Mouse (Mus musculus) spleen, adult 2 months (tissue): ENCODE measurements around the gene Cst13. TPM values are rescaled to one million over a fixed set of nuclear protein-coding genes. Genes with fewer than 3 reads are reported as not detected.

Source experiments
- DNase-seq, 2 experiments: peaks; one replicate each; pipeline versions ENCODE4 v3.0.0 to v3.0.0-alpha.2; 2012 to 2021; ENCODE audit warnings: low spot score in 2 of 2, low read depth in 1 of 2
- H3K27ac ChIP-seq: fragments of 200-500 bp; 2 replicates; pipeline ENCODE4 v1.5.1; 2012; ENCODE audit warnings: low read length, inconsistent platforms; ENCODE audit not compliant: insufficient read depth
- H3K27me3 ChIP-seq: fragments of 200-500 bp; 2 replicates; pipeline ENCODE4 v1.6.1; 2012; ENCODE audit warnings: mild to moderate bottlenecking, moderate library complexity, low read length, inconsistent platforms; ENCODE audit not compliant: control insufficient read depth, insufficient read depth
- H3K36me3 ChIP-seq: fragments of 200-500 bp; 2 replicates; pipeline ENCODE4 v1.6.1; 2012; ENCODE audit warnings: mild to moderate bottlenecking, low read length, inconsistent platforms; ENCODE audit not compliant: control insufficient read depth, insufficient read depth
- H3K4me1 ChIP-seq: fragments of 200-500 bp; 2 replicates; pipeline ENCODE4 v1.6.1; 2011; ENCODE audit warnings: inconsistent platforms; ENCODE audit not compliant: control insufficient read depth, insufficient read depth, insufficient read length
- H3K4me3 ChIP-seq: fragments of 200-500 bp; 2 replicates; pipeline ENCODE4 v1.5.1; 2011; ENCODE audit warnings: mild to moderate bottlenecking, inconsistent platforms; ENCODE audit not compliant: insufficient read depth, insufficient read length; ENCODE audit errors: extremely low read depth
- CTCF ChIP-seq: fragments of 200-500 bp; IDR thresholded peaks from 2 replicates; pipeline ENCODE4 v1.5.1; 2011; ENCODE audit warnings: mild to moderate bottlenecking, inconsistent platforms; ENCODE audit not compliant: insufficient read depth, insufficient read length, insufficient replicate concordance; ENCODE audit errors: extremely low read depth
- POLR2A ChIP-seq: fragments of 200-500 bp; IDR thresholded peaks from 2 replicates; pipeline ENCODE4 v1.6.1; 2011; ENCODE audit warnings: low read depth, low read length, inconsistent platforms
- WGBS: fragments of 180-500 bp; shearing (Covaris S2); methylation state at CpG from one replicate; pipeline ENCODE4 v1.1.7; 2018; 5-methylcytosine and 5-hydroxymethylcytosine counted together
- polyA plus RNA-seq: library from polyadenylated mRNA; depleted of rRNA; stranded (reverse); fragments of >200 nt; gene quantifications from 2 replicates; pipeline ENCODE4 v1.2.3, GENCODE M21; 2012; rRNA removed

Gene Cst13
- polyA plus RNA-seq, 1 experiment, result not detected

GRCm38 (mm10) chr2:148874617-148875334 lies 54.9 kb downstream of the Cst13 start:
- under 1% methylated on average over 34 of the region's 34 CpGs for WGBS
- DNase-seq, result no peak
- no peaks in the 10 kb centered on the region for H3K27me3 ChIP-seq
- peak overlapping the region; percentile 71 for H3K4me3 ChIP-seq
- TF ChIP-seq CTCF (no peak), POLR2A (no peak)
- H3K36me3 ChIP-seq, result peaks cover 5% of the 10 kb centered on the region
- H3K4me1 ChIP-seq, result peaks cover 19% of the 10 kb centered on the region; the same call in 1 of the 2 replicates
- H3K27ac ChIP-seq, result peak overlapping the region; percentile 69

- H3K4me3 ChIP-seq, result peak within 1 kb of the TSS; percentile 71
- H3K4me1 ChIP-seq, result peaks cover 19% of the 10 kb centered on the region; the same call in 1 of the 2 replicates
- TF ChIP-seq CTCF (no peak), POLR2A (peak; percentile 58)
- peak within 1 kb of the TSS; percentile 69 for H3K27ac ChIP-seq
- peaks cover 5% of the 10 kb centered on the region for H3K36me3 ChIP-seq
- under 1% methylated on average over 19 of the region's 19 CpGs for WGBS
- peak; percentile 54 to 88 for DNase-seq
- no peaks in the 10 kb centered on the region for H3K27me3 ChIP-seq
Measured at GRCm38 (mm10) chr2:148875335-148875811, 55.5 kb downstream of the Cst13 start, which contains the start of gene Cst3. Gene Cst3, minus strand, starts transcription at chr2:148875692.

- Histone ChIP-seq H3K27ac (peak overlapping the region; percentile 80), H3K4me3 (no peak overlapping the region), H3K4me1 (peaks cover 19% of the 10 kb centered on the region; the same call in 1 of the 2 replicates), H3K36me3 (no peaks in the 10 kb centered on the region), H3K27me3 (no peaks in the 10 kb centered on the region)
- 23% methylated on average over 3 of the region's 3 CpGs for WGBS
- TF ChIP-seq POLR2A (no peak), CTCF (no peak)
- peak in 1 of 2 experiments; percentile 38 for DNase-seq
Measured at GRCm38 (mm10) chr2:148877016-148877770, 57.3 kb downstream of the Cst13 start.

GRCm38 (mm10) chr2:148878641-148879130 lies 58.8 kb downstream of the Cst13 start:
- WGBS, result 41% methylated on average over 2 of the region's 2 CpGs
- Histone ChIP-seq H3K36me3 (no peaks in the 10 kb centered on the region), H3K27ac (no peak overlapping the region), H3K27me3 (no peaks in the 10 kb centered on the region), H3K4me1 (peaks cover 15% of the 10 kb centered on the region; the same call in 1 of the 2 replicates), H3K4me3 (no peak overlapping the region)
- TF ChIP-seq CTCF, result no peak
- TF ChIP-seq POLR2A, result no peak
- no peak for DNase-seq

- TF ChIP-seq POLR2A, result no peak
- no peak for TF ChIP-seq CTCF
- H3K27ac ChIP-seq, result no peak overlapping the region
- no peaks in the 10 kb centered on the region for H3K36me3 ChIP-seq
- WGBS, result 89% methylated on average over 1 of the region's 1 CpGs
- H3K27me3 ChIP-seq, result no peaks in the 10 kb centered on the region
- no peak overlapping the region for H3K4me3 ChIP-seq
- no peak for DNase-seq
- H3K4me1 ChIP-seq, result peaks cover 11% of the 10 kb centered on the region; the same call in 1 of the 2 replicates
Measured at GRCm38 (mm10) chr2:148879199-148879598, 59.3 kb downstream of the Cst13 start.

Other genes with a start within 250 kb of the Cst13 start
- gene Nxt1, start 147.5 kb upstream of the Cst13 start, polyA plus RNA-seq, result 16.4 and 17.7 TPM in 2 replicates
- 2.6 and 2.9 TPM in 2 replicates for gene Gzf1, start 139.1 kb upstream of the Cst13 start, polyA plus RNA-seq
- gene Napb, start 87.6 kb upstream of the Cst13 start, polyA plus RNA-seq, result 0.13 and 0.15 TPM in 2 replicates
- gene Cstl1, start 69.7 kb upstream of the Cst13 start, polyA plus RNA-seq, result not detected in 2 replicates
- gene Cst11, start 48.6 kb upstream of the Cst13 start, polyA plus RNA-seq, result not detected in 2 replicates
- gene 8030411F24Rik, start 38.1 kb upstream of the Cst13 start, polyA plus RNA-seq, result not detected in 2 replicates
- gene Cst12, start 30.7 kb upstream of the Cst13 start, polyA plus RNA-seq, result not detected in 2 replicates
- not detected in 2 replicates for gene Cst8, start 21.3 kb upstream of the Cst13 start, polyA plus RNA-seq
- not detected in 2 replicates for gene Cst9, start 15.1 kb downstream of the Cst13 start, polyA plus RNA-seq
- not detected in 2 replicates for gene 9230104L09Rik, start 45.0 kb downstream of the Cst13 start, polyA plus RNA-seq
- gene Cst3, start 55.6 kb downstream of the Cst13 start, polyA plus RNA-seq, result 742 and 822 TPM in 2 replicates
- not detected in 2 replicates for gene Gm1330, start 183.2 kb downstream of the Cst13 start, polyA plus RNA-seq
- not detected in 2 replicates for gene Gm10750, start 197.2 kb downstream of the Cst13 start, polyA plus RNA-seq